Mouse (Mus musculus) C2C12 (cell line): Measurements from ENCODE around the gene Wnt5a. TPM values are rescaled to one million over a fixed set of nuclear protein-coding genes. Genes with fewer than 3 reads are reported as not detected.

ENCODE experiments used
- H3K27me3 ChIP-seq: one replicate; pipeline ENCODE4 v1.6.1; 2011; ENCODE audit not compliant: control insufficient read depth, insufficient read depth, insufficient read length
- H3K36me3 ChIP-seq: one replicate; pipeline ENCODE4 v1.6.1; 2011; ENCODE audit not compliant: control insufficient read depth, insufficient read depth
- H3K4me3 ChIP-seq: one replicate; pipeline ENCODE4 v1.5.1; 2011; ENCODE audit warnings: mild to moderate bottlenecking, control low read depth; ENCODE audit not compliant: poor library complexity, insufficient read depth, severe bottlenecking
- H3K79me2 ChIP-seq: one replicate; pipeline ENCODE4 v1.6.1; 2011; ENCODE audit not compliant: control insufficient read depth, insufficient read depth
- H3K79me3 ChIP-seq: one replicate; pipeline ENCODE4 v1.6.1; 2011; ENCODE audit warnings: low read depth, control low read depth
- H3ac ChIP-seq: one replicate; pipeline ENCODE3; 2011; ENCODE audit warnings: low read depth; ENCODE audit not compliant: control insufficient read depth, insufficient read length
- CEBPB ChIP-seq: IDR thresholded peaks from one replicate; pipeline ENCODE4 v1.6.1; 2011; ENCODE audit warnings: low read depth, mild to moderate bottlenecking, control low read depth, moderate library complexity
- CTCF ChIP-seq: IDR thresholded peaks from one replicate; pipeline ENCODE4 v1.5.1; 2011; ENCODE audit not compliant: control insufficient read depth, insufficient read depth, insufficient read length
- FOSL1 ChIP-seq: IDR thresholded peaks from one replicate; pipeline ENCODE4 v1.8.0; 2011; ENCODE audit warnings: mild to moderate bottlenecking, low read length; ENCODE audit not compliant: poor library complexity, insufficient read depth, severe bottlenecking
- MAX ChIP-seq: IDR thresholded peaks from one replicate; pipeline ENCODE4 v1.6.1; 2011; ENCODE audit warnings: mild to moderate bottlenecking, control low read depth
- MYOD1 ChIP-seq: IDR thresholded peaks from one replicate; pipeline ENCODE4 v1.6.1; 2011; ENCODE audit warnings: low read depth; ENCODE audit not compliant: control insufficient read depth, insufficient read length
- MYOG ChIP-seq: IDR thresholded peaks from one replicate; pipeline ENCODE4 v1.6.1; 2011; ENCODE audit not compliant: control insufficient read depth, insufficient read length; ENCODE audit errors: extremely low read depth
- USF1 ChIP-seq: IDR thresholded peaks from one replicate; pipeline ENCODE4 v1.6.1; 2011; ENCODE audit warnings: low read depth, mild to moderate bottlenecking, control low read depth, moderate library complexity
- polyA plus RNA-seq: library from polyadenylated mRNA; unstranded; fragments of >200 nt; fragmentation: generic; extraction: Trizol; gene quantifications from one replicate; pipeline ENCODE4 v1.2.1, GENCODE M21; 2012; ENCODE audit warnings: missing spikeins

The Wnt5a gene
- polyA plus RNA-seq, 1 experiment: 0.11 TPM

GRCm38 (mm10) chr14:28533876-28534275, 29.3 kb downstream of the Wnt5a start:
- no peak overlapping the region for H3K4me3 ChIP-seq
- H3ac ChIP-seq: no peak overlapping the region
- no peaks in the 10 kb centered on the region for H3K79me2 ChIP-seq
- no peaks in the 10 kb centered on the region for H3K36me3 ChIP-seq
- TF ChIP-seq MYOG (no peak), MAX (no peak), CTCF (no peak), CEBPB (no peak), USF1 (no peak), MYOD1 (no peak), FOSL1 (no peak)
- H3K27me3 ChIP-seq: no peaks in the 10 kb centered on the region
- H3K79me3 ChIP-seq: no peaks in the 10 kb centered on the region

GRCm38 (mm10) chr14:28535814-28536213, 31.3 kb downstream of the Wnt5a start:
- Histone ChIP-seq H3K36me3 (no peaks in the 10 kb centered on the region), H3K4me3 (no peak overlapping the region), H3K79me2 (no peaks in the 10 kb centered on the region), H3K27me3 (no peaks in the 10 kb centered on the region), H3K79me3 (no peaks in the 10 kb centered on the region), H3ac (no peak overlapping the region)
- TF ChIP-seq MAX (no peak), FOSL1 (no peak)

GRCm38 (mm10) chr14:28539577-28539976, 35.0 kb downstream of the Wnt5a start:
- Histone ChIP-seq H3K79me3 (no peaks in the 10 kb centered on the region), H3ac (no peak overlapping the region), H3K4me3 (no peak overlapping the region), H3K27me3 (no peaks in the 10 kb centered on the region), H3K36me3 (no peaks in the 10 kb centered on the region), H3K79me2 (no peaks in the 10 kb centered on the region)
- no peak for TF ChIP-seq FOSL1
- TF ChIP-seq MYOG: no peak
- TF ChIP-seq MAX: no peak
- TF ChIP-seq CEBPB: no peak
- no peak for TF ChIP-seq CTCF
- TF ChIP-seq USF1: no peak

GRCm38 (mm10) chr14:28542117-28542741, 37.7 kb downstream of the Wnt5a start:
- no peak for TF ChIP-seq MYOD1
- no peak for TF ChIP-seq MAX
- no peaks in the 10 kb centered on the region for H3K79me2 ChIP-seq
- H3ac ChIP-seq: no peak overlapping the region
- no peaks in the 10 kb centered on the region for H3K36me3 ChIP-seq
- no peak overlapping the region for H3K4me3 ChIP-seq
- H3K27me3 ChIP-seq: no peaks in the 10 kb centered on the region
- no peaks in the 10 kb centered on the region for H3K79me3 ChIP-seq

- Histone ChIP-seq H3K27me3 (no peaks in the 10 kb centered on the region), H3ac (no peak overlapping the region), H3K79me3 (no peaks in the 10 kb centered on the region), H3K4me3 (no peak overlapping the region), H3K79me2 (no peaks in the 10 kb centered on the region), H3K36me3 (no peaks in the 10 kb centered on the region)
- no peak for TF ChIP-seq MYOD1
- no peak for TF ChIP-seq CTCF
- no peak for TF ChIP-seq MYOG
Measured at GRCm38 (mm10) chr14:28561861-28562260, 57.3 kb downstream of the Wnt5a start.
